Mouse (Mus musculus): ENCODE results near the gene Olfr325.
"Not testable (repeated sequence)": the region's sequence is repeated elsewhere in the genome, so short reads cannot be mapped to it uniquely, and the experiment has no call there.

The Olfr325 gene

DNA sequence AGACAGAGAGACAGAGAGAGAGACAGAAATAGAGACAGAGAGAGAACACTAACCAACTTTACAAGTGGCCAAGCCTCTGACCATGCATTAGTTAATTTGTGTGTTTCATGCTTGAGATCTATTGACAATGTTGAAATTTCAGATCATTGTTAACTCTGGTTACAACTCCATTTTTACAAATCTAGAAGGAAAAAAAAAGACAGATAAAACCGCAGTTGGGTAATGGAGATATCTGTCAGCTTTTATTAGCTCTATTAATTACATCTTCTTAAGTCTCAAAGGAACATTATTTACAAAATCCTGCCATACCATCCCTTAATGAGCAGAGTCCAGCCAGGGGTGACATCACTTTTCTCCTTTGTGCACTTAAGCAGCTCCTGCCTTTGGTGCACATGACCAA, at the start of gene Olfr325:
TSS of gene Olfr325 (plus strand) at position 301 of the 400 bp plus-strand sequence.
- no peak for DNase-seq (ENCODE audit: low spot score)

DNA sequence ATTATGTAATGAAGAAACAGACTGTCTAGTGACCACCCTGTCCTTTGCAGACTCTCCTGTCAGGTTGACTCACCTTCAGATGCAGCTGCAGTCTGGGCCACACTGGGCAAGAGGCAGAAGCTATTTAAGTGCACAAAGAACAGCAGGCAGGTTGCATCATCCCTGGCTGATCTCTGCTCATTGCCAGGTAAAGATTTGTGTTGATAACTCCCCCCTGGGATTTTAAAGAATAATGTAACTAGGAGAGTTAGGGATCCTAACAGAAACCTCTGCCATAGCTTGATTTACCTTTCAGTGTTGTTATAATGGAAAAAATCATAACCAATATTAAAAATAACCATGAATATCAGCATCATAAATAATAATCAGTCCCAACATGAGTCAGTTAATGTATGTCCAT, 42.8 kb upstream of the Olfr325 start, which contains the start of gene Olfr330:
TSS of gene Olfr330 (minus strand) at position 101 of the 400 bp plus-strand sequence.
- not testable (repeated sequence) for DNase-seq (ENCODE audit: low spot score)

DNA sequence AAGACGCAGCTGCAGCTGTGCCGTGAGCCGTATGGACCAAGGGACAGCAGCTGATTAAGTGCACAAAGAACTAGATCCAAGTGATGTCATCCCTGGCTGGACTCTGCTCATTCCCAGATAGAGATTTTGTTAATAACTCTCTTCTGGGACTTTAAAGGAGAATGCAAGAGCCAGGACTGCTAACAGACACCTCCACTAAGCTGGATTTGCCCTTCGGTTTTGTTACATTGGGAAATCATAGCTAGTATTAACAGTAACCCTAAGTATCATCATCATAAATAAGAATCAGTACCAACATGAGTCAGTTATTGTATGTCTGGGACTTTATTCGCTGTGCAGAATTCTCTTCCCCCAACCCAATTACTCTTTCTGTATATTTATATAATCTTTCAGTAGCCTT, 31.2 kb upstream of the Olfr325 start, which contains the start of gene Olfr329-ps:
TSS of gene Olfr329-ps (minus strand) at position 101 of the 400 bp plus-strand sequence.
- no peak for DNase-seq (ENCODE audit: low spot score)

DNA sequence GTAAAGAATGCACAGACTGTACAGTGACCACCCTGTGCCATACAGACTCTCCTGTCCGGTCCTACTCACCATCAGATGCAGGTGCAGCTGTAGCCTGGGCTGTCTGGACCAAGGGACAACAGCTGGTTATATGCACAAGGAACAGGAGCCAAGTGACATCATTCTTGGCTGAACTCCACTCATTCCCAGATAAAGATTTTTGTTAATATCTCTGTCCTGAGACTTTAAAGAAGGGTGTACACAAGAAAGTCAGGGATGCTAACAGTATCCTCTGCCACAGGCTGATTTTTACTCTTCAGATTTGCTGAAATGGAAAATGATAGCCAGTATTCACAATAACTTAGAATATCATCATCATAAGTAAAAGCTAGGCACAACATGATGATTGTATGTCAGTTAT, 22.0 kb upstream of the Olfr325 start, which contains the start of gene Olfr328:
TSS of gene Olfr328 (minus strand) at position 101 of the 400 bp plus-strand sequence.
- DNase-seq (ENCODE audit: low spot score), result no peak

DNA sequence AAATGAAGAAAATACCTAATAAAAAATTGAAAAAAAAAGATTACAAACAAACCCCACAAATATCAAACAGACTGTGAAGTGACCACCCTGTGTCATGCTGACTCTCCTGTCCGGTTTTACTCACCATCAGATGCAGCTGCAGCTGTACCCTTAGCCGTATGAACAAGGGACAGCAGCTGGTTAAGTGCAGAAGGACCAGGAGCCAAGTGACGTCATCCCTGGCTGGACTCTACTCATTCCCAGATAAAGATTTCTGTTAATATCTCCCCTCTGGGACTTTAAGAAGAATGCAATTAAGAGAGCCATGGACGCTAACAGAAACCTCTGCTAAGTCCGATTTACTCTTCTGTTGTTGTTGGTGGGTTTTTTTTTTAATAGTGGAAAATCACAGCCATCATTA, 7.1 kb upstream of the Olfr325 start, which contains the start of gene Olfr224:
TSS of gene Olfr224 (minus strand) at position 149 of the 400 bp plus-strand sequence.
- no peak for DNase-seq (ENCODE audit: low spot score)

DNA sequence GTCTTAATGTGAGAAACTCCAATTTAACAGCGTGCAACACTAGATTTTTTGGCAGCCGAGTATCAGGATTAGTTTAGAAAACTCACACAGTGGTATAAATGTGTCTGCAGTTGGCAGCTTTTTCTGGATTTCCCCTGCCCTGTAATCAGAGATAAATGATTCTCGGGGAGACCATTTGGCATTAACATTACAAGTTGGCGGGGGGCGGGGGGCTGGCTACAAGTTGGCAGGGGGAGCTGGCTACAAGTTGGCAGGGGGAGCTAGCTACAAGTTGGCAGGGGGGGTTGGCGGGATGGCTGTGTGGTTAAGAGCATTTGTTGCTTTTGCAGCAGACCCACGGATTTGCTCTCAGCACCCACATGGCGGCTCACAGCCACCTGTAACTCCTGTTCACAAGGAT, 1.1 kb downstream of the Olfr325 start:
- no peak for DNase-seq (ENCODE audit: low spot score)

DNA sequence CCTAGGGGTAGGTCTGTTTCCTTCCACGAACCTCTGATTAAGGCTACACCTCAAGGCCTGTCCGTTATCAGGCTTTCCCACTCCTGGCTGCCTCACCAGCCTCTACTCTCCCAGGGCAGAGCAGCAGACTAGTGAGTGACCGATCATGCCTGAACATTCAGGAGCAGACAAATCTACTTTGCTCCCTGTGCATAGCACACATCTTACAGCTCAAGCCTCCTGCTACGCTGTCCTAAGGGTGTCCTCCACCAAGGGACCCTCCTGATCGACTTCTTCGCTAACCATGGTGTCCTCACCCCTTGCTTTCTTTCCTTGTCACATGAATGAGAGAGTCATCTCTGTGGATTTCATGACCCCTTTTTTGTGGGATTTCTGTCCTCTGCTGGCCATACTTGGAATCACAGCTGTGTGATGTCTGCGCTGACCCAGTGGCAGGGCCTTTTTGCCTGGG, 10.4 kb downstream of the Olfr325 start:
- DNase-seq (ENCODE audit: low spot score), result peak; percentile 37

DNA sequence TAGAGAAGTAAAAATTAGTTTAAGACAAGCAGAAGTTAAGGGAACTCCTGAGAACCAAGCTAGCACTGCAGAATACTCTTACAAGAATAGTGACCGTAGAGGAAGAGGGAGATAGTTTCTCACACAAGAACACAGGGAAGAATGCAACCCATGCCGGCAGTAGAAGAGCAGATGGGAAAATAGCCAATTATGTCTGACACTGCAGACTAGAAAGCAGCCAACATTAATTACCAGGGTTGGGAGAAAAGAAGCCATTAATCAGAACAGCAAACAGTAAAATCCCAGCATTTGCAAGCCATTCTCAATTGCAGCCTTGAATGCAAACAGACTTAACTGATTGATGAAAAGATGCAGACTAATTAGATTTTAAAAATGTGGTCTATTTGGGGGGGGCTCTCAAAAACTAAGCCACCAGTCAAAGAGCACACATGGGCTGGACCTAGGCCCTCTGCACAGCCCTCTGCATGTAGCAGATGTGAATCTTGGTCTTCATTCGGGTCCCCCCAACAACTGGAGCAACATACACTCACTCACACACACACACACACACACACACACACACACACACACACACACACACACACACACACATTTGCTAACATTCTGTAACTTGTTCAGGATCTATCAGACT, 11.2 kb downstream of the Olfr325 start:
- no peak for DNase-seq (ENCODE audit: low spot score)

DNA sequence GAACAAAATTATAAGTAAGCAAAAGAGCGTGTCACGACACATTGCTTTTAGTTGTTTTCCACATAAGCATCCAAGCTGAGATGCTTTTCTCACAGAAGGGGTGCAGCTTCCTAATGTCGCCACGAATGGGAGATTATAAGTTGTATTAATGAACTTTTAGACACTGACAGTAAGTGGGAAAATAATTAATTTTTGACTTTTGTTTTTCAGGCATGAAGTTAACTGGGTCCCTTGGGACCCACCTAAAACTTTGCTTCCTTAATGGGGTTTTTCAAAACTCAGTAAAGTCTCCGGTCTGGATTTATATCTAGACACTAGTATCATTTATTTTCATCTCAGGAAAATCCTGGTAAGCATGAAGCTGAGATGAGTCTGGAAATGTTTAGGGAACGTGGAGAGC, 17.3 kb downstream of the Olfr325 start, which contains the start of gene Olfr324:
TSS of gene Olfr324 (plus strand) at position 301 of the 400 bp plus-strand sequence.
- DNase-seq (ENCODE audit: low spot score), result no peak

DNA sequence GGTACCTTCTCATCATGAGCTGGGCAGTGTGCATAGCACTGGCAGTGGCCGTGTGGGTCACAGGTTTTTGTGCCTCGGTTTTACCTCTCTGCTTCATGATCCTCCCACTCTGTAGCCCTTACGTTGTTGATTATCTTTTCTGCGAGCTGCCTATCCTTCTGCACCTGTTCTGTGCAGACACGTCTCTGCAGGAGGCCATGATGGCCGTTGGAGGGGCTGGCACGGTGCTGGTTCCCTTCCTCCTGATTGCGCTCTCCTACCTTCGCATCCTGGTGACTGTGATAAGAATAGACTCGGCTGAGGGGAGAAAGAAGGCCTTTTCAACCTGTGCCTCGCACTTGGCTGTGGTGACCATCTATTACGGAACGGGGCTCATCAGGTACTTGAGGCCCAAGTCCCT, 20.3 kb downstream of the Olfr325 start:
- DNase-seq (ENCODE audit: low spot score), result no peak

DNA sequence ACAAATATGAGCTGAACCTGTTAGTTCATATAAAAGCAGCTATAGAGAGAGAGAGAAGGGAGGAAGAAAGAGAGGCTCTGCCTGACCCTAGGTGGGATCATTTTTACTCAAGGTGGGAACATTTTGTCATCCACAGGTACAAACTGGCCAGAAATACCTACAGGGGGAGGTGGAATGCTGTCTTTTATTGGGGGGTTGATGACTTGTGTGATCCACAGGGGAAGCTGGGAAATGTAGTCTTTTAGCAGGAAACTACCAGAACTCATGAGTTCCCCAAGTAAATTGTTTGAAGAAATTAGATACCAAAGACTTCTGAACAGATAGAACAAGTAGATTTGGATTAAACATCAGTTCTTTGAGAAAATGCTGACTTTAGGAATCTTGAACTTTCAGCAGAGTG, 24.5 kb downstream of the Olfr325 start:
- no peak for DNase-seq (ENCODE audit: low spot score)

DNA sequence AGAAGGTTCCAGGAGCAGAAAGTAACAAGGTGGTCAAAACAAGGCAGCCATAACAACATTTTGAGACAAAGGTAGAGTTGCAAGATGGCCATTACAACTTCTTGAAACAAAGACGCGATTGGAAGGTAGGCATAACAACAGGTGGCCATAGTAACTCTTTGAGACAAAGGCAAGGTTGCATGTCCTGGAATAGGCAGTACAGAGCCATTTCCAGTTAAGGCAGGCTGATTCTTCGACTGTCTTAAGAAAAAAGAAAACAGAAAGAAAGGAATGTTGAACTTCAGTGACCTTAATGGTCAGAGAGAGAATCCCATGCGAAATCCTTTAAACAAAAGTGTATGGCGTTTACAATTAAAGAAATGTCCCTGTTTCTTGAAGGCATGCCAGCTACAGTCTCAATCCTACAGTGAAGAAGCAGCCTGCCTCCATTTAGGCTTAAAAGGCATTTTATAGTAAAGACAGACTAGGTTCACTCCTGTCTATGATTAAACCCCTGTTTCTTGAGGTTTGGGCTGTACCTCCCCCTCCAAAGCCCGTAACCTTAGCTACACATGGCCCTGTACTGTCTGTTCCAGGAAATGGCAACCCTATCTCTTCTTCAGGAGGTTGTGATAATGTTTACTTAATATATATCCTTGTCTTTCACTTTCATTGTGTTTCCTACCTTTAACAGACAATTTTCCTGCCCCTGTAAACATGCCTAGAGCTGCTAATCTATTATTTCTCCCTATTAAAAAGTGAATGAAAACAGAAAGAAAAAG, 25.4 kb downstream of the Olfr325 start:
- DNase-seq (ENCODE audit: low spot score), result no peak

DNA sequence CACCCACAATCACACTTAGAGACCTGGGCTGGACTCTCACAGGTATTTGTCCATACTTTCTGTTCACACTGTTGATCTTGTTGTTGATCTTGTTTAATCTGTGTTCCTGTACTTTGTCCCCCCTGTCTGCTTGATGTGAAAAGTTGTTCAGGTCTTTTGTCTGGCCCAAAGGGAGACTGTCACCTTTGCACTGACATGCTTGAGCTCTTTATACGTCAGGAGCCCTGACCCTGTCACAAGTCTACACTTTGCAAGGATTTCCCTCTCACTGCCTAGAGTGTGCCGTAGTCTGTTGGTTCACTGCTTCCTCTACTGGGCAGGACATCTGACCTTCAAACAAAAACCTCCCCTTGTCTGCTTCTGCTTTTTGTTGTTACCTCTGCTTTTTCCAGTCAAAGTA, 27.2 kb downstream of the Olfr325 start:
- no peak for DNase-seq (ENCODE audit: low spot score)

DNA sequence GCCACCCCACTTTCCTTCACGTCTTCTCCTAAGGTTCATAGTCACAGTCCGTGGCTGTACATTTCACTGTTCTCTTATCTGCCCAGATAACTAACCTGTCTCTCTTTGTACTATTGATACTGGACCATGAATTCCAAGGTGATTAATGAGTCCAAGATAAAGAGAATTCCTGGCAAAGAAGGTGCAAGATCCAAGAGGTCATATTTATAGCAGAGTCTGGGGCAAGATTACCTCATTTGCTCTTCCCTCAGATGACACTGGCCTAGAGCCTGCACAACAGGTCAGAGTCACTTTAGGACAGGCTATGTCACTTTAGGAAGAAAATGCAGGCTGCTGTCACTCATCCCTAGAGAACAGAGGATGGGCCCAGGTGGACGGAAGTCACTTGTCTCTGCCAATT, 27.7 kb downstream of the Olfr325 start:
- DNase-seq (ENCODE audit: low spot score), result no peak

DNA sequence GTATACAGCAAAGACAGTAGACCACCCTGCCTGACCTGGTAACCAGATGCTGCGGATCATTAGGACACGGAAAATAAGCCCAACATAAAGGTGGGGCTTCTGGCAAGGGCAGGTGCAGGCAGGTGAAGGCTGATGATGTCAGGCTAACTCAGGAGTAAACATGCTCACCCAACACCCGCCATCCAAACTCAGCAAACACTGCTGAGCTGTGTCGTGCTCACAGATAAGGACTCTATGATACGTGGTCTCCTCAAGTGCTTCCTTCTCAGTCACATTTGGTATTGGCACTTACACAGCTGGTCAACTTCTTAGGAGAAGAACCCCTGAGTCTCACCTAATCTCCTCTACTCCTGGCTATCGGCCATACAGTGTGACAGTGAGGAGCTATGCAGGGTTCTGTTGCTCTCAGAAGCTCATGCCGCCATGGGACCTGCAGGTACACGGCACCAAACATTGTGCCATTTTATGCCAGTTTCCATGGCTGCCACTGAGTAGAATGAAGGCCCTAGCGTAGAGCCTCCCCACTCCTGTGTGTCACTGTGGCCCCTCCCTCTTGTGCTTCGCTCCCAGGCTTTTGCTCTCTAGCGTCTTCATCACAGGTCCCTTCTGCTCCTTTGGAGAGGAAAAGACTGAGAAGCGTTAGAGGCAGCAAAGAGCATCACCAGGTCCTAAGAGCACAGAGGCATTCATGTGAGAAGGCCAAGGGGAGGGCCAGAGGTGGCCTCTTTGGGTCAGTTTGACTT, 28.8 kb downstream of the Olfr325 start:
- DNase-seq (ENCODE audit: low spot score), result no peak

DNA sequence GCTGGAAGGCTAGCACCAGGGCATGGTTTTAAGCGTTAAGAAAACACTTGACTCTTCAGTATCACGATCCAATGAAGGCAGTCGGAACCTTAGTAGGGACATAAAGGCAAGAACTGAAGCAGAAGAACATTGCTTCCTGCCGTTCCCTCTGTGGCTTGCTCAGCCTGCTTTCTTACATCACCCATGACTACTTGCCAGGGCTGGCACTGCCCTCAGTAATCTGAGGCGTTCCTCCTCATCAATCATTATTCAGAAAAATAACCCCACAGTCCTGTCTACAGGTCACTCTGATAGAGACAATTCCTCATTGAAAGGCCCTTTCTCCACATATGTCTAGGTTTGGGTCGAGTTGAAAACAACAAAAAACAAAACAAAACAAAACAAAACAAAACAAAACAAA, 29.5 kb downstream of the Olfr325 start:
- DNase-seq (ENCODE audit: low spot score), result no peak

DNA sequence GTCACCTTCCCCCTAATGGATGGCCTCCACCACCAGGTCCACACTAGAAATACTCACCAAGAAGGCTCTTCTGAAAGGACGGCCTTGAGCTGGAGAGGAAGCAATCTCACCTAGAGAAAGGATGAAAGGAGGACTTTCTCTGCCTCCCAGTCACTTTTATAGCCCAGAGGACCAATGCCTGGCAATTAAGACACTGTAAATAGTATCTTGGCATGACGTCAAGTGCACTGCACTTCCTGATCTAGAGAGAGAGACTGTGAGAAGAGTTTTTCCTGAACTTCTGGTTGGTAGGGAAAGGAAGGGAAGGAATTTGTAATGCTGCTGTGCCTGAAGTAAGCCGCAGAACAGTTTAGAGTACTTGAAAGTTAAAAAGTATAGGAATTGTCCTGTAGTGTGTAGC, 35.8 kb downstream of the Olfr325 start:
- no peak for DNase-seq (ENCODE audit: low spot score)

DNA sequence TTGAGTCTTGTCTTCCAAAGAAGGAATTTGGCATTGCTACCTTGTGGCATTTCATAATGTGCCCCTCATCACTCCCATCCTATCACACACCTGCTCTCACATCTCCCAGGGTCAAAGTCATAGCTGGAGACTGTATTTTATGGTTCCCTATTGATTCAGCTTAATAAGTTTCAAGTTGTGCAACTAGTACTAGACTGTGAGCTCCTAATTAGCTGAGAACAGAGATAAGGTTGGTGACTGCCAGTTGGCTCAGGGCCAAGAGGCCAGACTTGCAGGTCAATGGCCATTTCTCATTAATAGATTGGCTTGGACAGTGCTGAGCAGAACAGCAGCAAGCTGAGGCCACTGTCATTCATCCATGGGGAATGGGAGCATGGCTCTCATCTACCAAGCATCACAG, 37.0 kb downstream of the Olfr325 start:
- DNase-seq (ENCODE audit: low spot score), result no peak

DNA sequence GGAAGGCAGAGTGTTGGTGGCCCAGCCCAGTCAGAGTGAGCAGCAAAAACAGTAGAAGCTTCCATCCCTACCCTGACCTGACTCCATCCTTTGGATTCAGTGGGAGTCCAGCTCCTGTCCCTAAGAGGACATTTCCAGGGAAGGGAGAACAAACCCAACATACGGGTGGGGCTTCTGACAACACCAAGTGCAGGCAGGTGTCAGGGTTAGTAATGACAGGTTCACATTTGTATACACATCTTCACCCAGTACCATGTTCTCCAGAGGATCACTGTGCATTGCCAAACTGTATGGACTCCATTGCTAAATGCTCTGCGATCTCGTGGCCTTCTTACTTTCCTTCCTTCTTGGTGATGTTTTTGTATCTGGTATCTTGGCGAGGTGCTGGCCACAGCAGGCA, 38.4 kb downstream of the Olfr325 start, which contains the start of gene 2210407C18Rik:
TSS of gene 2210407C18Rik (minus strand) at position 101 of the 400 bp plus-strand sequence.
- no peak for DNase-seq (ENCODE audit: low spot score)

DNA sequence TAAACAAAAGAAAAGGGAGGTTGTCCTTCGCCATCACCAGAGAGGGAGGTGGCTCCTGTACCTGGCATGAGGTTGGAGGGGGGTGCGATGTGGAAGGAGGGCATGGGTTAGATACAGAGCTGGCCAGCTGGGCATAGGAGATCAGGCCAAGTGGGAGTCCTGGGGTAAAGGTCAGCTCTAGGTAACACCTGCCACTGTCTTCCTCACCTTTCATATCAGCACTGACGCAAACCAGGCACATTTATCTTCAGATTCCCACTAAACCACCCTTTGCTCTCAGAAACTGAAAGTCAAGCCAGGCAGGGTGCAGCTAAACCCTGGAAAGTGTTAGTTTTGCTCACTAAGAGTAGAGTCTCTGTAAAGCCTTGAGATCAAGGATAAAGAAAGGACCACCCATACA, 40.8 kb downstream of the Olfr325 start:
- DNase-seq (ENCODE audit: low spot score), result no peak

DNA sequence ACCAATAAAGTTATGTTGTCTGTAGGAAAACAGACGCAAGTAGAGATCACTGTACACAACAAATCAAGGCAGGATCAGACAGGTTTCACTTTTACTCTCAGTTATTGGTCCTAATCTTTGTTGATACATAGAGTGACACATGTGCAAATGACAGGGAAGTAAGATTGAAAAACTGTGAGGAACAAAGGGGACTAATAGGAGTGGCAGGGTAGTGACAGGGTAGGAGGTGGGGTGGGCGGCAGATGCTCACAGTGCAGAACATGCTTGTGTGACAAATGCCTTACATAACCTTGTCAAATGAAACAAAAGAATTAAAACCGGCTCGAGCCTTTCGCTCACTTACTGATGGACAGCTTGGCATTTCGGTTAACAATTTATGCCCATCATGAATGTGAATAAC, 41.3 kb downstream of the Olfr325 start:
- DNase-seq (ENCODE audit: low spot score), result no peak

DNA sequence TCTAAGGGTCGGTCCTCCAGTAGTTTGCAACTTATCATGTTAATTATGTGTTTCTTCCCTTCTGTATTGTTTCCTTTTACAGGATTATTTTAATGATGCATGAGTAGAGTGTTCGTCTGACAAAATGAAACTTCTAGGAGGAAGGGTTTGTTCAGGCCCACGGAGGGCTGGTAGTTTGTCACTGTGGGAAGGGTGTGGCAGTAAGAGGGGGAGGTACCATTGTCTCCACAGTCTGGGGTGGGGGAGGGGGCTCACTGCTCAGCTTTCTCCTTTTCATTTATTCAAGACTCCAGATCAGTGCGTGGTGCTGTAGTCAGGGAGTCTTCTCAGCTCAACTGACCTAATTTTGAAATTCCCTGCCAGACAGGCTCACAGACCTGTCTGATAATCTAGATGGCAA, 48.6 kb downstream of the Olfr325 start:
- no peak for DNase-seq (ENCODE audit: low spot score)
